Mouse (Mus musculus): ENCODE measurements around the gene Pdlim7.

DNA sequence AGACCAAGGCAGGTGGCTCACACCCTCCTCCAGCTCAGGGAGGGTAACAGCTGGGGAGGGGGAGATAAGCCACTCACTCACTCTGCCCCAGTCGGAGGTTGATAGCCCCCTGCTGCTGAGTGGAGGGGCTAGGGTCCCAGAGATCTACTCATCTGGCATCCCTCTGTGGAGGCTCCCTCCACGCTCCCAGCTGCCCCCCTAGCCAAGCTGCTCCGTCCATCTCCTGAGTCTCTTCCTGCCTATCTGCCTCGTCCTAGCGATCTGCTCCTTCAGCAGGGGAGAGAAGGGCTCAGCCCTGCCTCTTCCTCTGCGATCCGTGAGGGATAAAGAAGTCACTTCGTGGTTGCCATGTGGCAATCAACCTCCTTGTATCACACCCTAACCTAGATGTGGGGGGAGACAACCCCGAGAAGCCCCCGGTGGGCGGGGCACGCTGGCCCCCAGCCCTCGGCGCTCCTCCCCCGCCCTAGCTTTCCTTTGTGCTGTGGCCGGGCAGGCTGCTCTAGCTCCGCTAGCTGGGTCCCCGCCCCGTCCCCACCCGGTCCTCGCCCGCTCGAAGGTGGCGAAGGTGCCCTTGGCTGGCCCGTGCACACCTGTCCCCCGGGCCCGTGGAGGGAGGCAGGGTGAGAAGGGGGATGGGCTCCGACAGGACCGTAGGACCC lies 26.4 kb downstream of the Pdlim7 start:
- TF ChIP-seq CTCF (IDR thresholded peaks at IDR 0.05 in 2 of 3, conservative IDR thresholded peaks at IDR 0.05 in 1 of 3; ENCODE audit: control insufficient read depth in 1 of 3, insufficient read depth in 1 of 3, low read depth in 2 of 3, low read length in 3 of 3, poor library complexity in 1 of 3, severe bottlenecking in 1 of 3) (no peak), RAD21 (IDR thresholded peaks at IDR 0.05; ENCODE audit: low read depth, low read length) (no peak), POLR2AphosphoS2 (IDR thresholded peaks at IDR 0.05; ENCODE audit: low read length) (no peak), USF2 (IDR thresholded peaks at IDR 0.05; ENCODE audit: borderline replicate concordance in 1 of 2, insufficient read depth in 1 of 2, low read depth in 1 of 2, low read length in 2 of 2) (no peak), POLR2A (IDR thresholded peaks at IDR 0.05; ENCODE audit: control insufficient read depth in 1 of 2, insufficient read depth in 1 of 2, low read depth in 1 of 2, low read length in 2 of 2, poor library complexity in 1 of 2) (no peak), RCOR1 (IDR thresholded peaks at IDR 0.05; ENCODE audit: low read depth, low read length) (no peak), MAX (IDR thresholded peaks at IDR 0.05; ENCODE audit: low read length) (no peak), USF1 (IDR thresholded peaks at IDR 0.05; ENCODE audit: low read depth, low read length) (no peak), MYC (IDR thresholded peaks at IDR 0.05; ENCODE audit: low read depth, low read length) (no peak), TCF12 (IDR thresholded peaks at IDR 0.05; ENCODE audit: low read depth, low read length) (no peak), E2F4 (IDR thresholded peaks at IDR 0.05; ENCODE audit: borderline replicate concordance, low read depth, low read length) (no peak)

Data from MEL (cell line).